Comparison of ENCODE assay signal across 10 mouse cellular contexts in the genomic region with DNA sequence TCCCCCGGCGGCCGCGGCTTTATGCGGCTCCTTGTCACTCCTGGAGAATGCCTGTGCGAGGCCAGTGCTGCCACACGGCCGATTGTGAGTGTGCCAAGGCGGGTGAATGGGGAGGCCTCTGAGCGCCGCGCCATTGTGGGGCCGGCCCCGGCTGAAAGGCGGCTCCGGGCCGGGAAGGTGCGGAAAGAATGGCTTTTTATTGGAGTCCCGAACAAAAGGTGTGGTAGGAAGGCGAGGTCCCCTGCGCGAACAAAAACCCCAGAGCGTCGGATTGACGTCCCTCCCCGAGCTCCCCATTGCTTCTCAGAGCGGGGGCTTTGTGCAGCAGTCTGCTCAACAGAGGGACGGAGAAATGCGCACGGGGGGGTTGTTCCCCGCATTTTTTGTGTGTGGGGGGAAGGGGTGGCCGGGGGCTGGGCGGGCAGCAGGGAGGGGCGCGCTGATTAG. TPM values are rescaled to one million over a fixed set of nuclear protein-coding genes. Genes with fewer than 3 reads are reported as not detected.
DNase-seq lines count a peak whose midpoint lies in the region; ATAC-seq and TF ChIP-seq lines count a peak whose summit lies in the region.
"Had no signal": no experiment of that assay in that cellular context is flagged by ENCODE, and none has a peak within 500 bp of the region (broad histone marks: within the 10 kb centered on the region; RNA-seq: fewer than 3 reads in every experiment).

No protein-coding gene starts in this region.

- no peak overlapping the region for H3K4me3 ChIP-seq in kidney, postnatal 0 days (replicated peaks; ENCODE audit: low read depth, low read length)
- peak overlapping the region; percentile 25 for H3K4me3 ChIP-seq in hindbrain, embryonic 11.5 days (ENCODE audit: low read depth, low read length)
- peak overlapping the region; percentile 12; the same call in 1 of the 2 replicates for H3K4me3 ChIP-seq in midbrain, postnatal 0 days (ENCODE audit: low read depth, low read length)

- H3K9ac ChIP-seq in kidney, postnatal 0 days (ENCODE audit: low read depth, low read length) = no peak overlapping the region
- H3K9ac ChIP-seq in hindbrain, embryonic 11.5 days (ENCODE audit: low read depth, low read length) = no peak overlapping the region; the same call in 1 of the 2 replicates
- H3K9ac ChIP-seq in midbrain, postnatal 0 days (replicated peaks; ENCODE audit: low read length, poor library complexity, severe bottlenecking) = no peak overlapping the region

- WGBS in kidney, postnatal 0 days = under 1% methylated on average over 35 of the region's 35 CpGs
- WGBS in hindbrain, embryonic 11.5 days = under 1% methylated on average over 31 of the region's 35 CpGs
- WGBS in midbrain, postnatal 0 days = under 1% methylated on average over 31 of the region's 35 CpGs

- TF ChIP-seq CTCF in kidney, postnatal 0 days (IDR thresholded peaks at IDR 0.05; ENCODE audit: low read depth) = no peak
- no peak for TF ChIP-seq CTCF in midbrain, postnatal 0 days (IDR thresholded peaks at IDR 0.05)

- H3K9me3 ChIP-seq in kidney, postnatal 0 days (replicated peaks; ENCODE audit: low read length) = no peaks in the 10 kb centered on the region
- H3K9me3 ChIP-seq in hindbrain, embryonic 11.5 days (ENCODE audit: control insufficient read depth, low read length) = no peaks in the 10 kb centered on the region
- no peaks in the 10 kb centered on the region for H3K9me3 ChIP-seq in midbrain, postnatal 0 days (ENCODE audit: low read length)

- no peaks in the 10 kb centered on the region for H3K36me3 ChIP-seq in kidney, postnatal 0 days (ENCODE audit: insufficient read depth, low read length)
- no peaks in the 10 kb centered on the region for H3K36me3 ChIP-seq in hindbrain, embryonic 11.5 days (ENCODE audit: control insufficient read depth, insufficient read depth, low read length)
- no peaks in the 10 kb centered on the region for H3K36me3 ChIP-seq in midbrain, postnatal 0 days (ENCODE audit: insufficient read depth, low read length)

- 0 out of 2 replicates have a peak overlapping the region, but pooled peaks have one; percentile 0 for H3K4me2 ChIP-seq in kidney, postnatal 0 days (ENCODE audit: low read length)
- peak overlapping the region; percentile 63 for H3K4me2 ChIP-seq in hindbrain, embryonic 11.5 days (replicated peaks; ENCODE audit: low read depth, low read length)
- peak overlapping the region; percentile 18 for H3K4me2 ChIP-seq in midbrain, postnatal 0 days (ENCODE audit: low read depth, low read length, poor library complexity, severe bottlenecking)

- peaks cover 3% of the 10 kb centered on the region; the same call in 1 of the 2 replicates for H3K4me1 ChIP-seq in kidney, postnatal 0 days (replicated peaks; ENCODE audit: insufficient read depth, low read length)
- H3K4me1 ChIP-seq in hindbrain, embryonic 11.5 days (replicated peaks; ENCODE audit: control insufficient read depth, insufficient read depth, low read length) = peaks cover 17% of the 10 kb centered on the region
- H3K4me1 ChIP-seq in midbrain, postnatal 0 days (ENCODE audit: insufficient read depth, low read length) = no peaks in the 10 kb centered on the region

- DNase-seq in kidney, postnatal 0 days (ENCODE audit: low spot score) = no peak
- no peak for DNase-seq in kidney, postnatal 36 days
- peak; percentile 73 for DNase-seq in embryo, embryonic 10 days (ENCODE audit: low spot score)
- peak; percentile 82 for DNase-seq in hindbrain, embryonic 11.5 days (ENCODE audit: low spot score)
- DNase-seq in midbrain, postnatal 0 days (ENCODE audit: low spot score) = no peak
- no peak for DNase-seq in cerebellum, adult 9-10 months
- no peak for DNase-seq in left cerebral cortex, postnatal 25 days (ENCODE audit: low spot score in 2 of 2)
- DNase-seq in cerebellum, postnatal 4 days (ENCODE audit: low spot score in 2 of 2) = no peak
- DNase-seq: gastrocnemius, postnatal 10 days had no signal

- intact Hi-C loops in left cerebral cortex, postnatal 25 days (cut with DNase I) = loop anchor here (10.0 kb wide), 2 partner anchors 232 to 898 kb away; partner anchors contain the start of gene Hpse2

- ATAC-seq in kidney, postnatal 0 days (replicated peaks; ENCODE audit: low FRiP score, low read depth) = no peak
- ATAC-seq in hindbrain, embryonic 11.5 days (ENCODE audit: low FRiP score) = peak; percentile 81
- ATAC-seq in midbrain, postnatal 0 days (ENCODE audit: low FRiP score) = no peak

- H3K27me3 ChIP-seq in kidney, postnatal 0 days (ENCODE audit: insufficient read depth, low read length) = peaks cover 96% of the 10 kb centered on the region
- peaks cover 86% of the 10 kb centered on the region for H3K27me3 ChIP-seq in hindbrain, embryonic 11.5 days (ENCODE audit: control insufficient read depth, insufficient read depth, low read length)
- peaks cover 75% of the 10 kb centered on the region for H3K27me3 ChIP-seq in midbrain, postnatal 0 days (ENCODE audit: insufficient read depth, low read length)

- no peak overlapping the region for H3K27ac ChIP-seq in kidney, postnatal 0 days
- peak overlapping the region; percentile 14; the same call in 1 of the 2 replicates for H3K27ac ChIP-seq in hindbrain, embryonic 11.5 days (ENCODE audit: low read depth, low read length)
- no peak overlapping the region for H3K27ac ChIP-seq in midbrain, postnatal 0 days (ENCODE audit: low read depth, low read length)

RNA-seq across cellular contexts. Expression of gene Nkx2-3, which starts 4.3 kb away (rescaled TPM):
- polyA plus RNA-seq in kidney, postnatal 0 days (2015; fragmentation: Nextera tagmentation; extraction: Ambion mirVana) = not detected in 2 replicates
- 0.20 and 0.38 TPM in 2 replicates for polyA plus RNA-seq in hindbrain, embryonic 11.5 days (2014; fragmentation: Nextera tagmentation; extraction: Ambion mirVana)
- 0.05 TPM in 1 of 2 replicates, not detected in the other for total RNA-seq in midbrain, postnatal 0 days (2014; rRNA removed)
- 0.12 TPM in 1 of 2 replicates, not detected in the other for polyA plus RNA-seq in midbrain, postnatal 0 days (2015; fragmentation: Nextera tagmentation; extraction: Ambion mirVana)
- total RNA-seq in left cerebral cortex, postnatal 25 days (2021) = not detected
- total RNA-seq: gastrocnemius, postnatal 10 days; neutrophil, adult 5-6 weeks had no signal

RNA-seq across cellular contexts. Expression of gene Slc25a28, which starts 58.2 kb away (rescaled TPM):
- polyA plus RNA-seq in kidney, postnatal 0 days (2015; fragmentation: Nextera tagmentation; extraction: Ambion mirVana) = 13.5 and 17.1 TPM in 2 replicates
- 9.1 and 10.9 TPM in 2 replicates for polyA plus RNA-seq in hindbrain, embryonic 11.5 days (2014; fragmentation: Nextera tagmentation; extraction: Ambion mirVana)
- 43.8 and 48.3 TPM in 2 replicates for total RNA-seq in midbrain, postnatal 0 days (2014; rRNA removed)
- 15.2 and 15.5 TPM in 2 replicates for polyA plus RNA-seq in midbrain, postnatal 0 days (2015; fragmentation: Nextera tagmentation; extraction: Ambion mirVana)
- 10 to 100 TPM; 35.8 to 36.6 TPM for total RNA-seq in left cerebral cortex, postnatal 25 days (2021)

Comparison
In these comparisons a context has a peak if more than half of its experiments do, and no peak if none do; other contexts are left out.
1. DNase-seq: peak in embryo, embryonic 10 days (single experiment) and hindbrain, embryonic 11.5 days (single experiment); none in kidney, postnatal 0 days (single experiment), kidney, postnatal 36 days (0 of 2), midbrain, postnatal 0 days (single experiment), cerebellum, adult 9-10 months (single experiment), left cerebral cortex, postnatal 25 days (0 of 2) and cerebellum, postnatal 4 days (0 of 2).
2. H3K4me2 ChIP-seq: peak in every context shown above with its lines; median percentile 63 in hindbrain, embryonic 11.5 days; 18 in midbrain, postnatal 0 days; 0 in kidney, postnatal 0 days.